Mouse (Mus musculus): ENCODE measurements around the gene Gm826.

GRCm38 (mm10) chr2:160358896-160359295, 24.9 kb upstream of the Gm826 start:
- TF ChIP-seq CTCF (IDR thresholded peaks at IDR 0.05; ENCODE audit: insufficient read depth, low read length) = no peak
- no peak for TF ChIP-seq POLR2A (IDR thresholded peaks at IDR 0.05; ENCODE audit: borderline replicate concordance, extremely low read depth, low read depth, low read length)
